Mouse (Mus musculus) monocyte, adult 2 months (primary cell): Measurements from ENCODE around the gene Paqr6.

Experiments
- DNase-seq, 2 experiments: peaks; one replicate each; pipeline ENCODE4 v3.0.0; 2022; ENCODE audit warnings: low spot score in 2 of 2, low read depth in 1 of 2

Gene Paqr6

GRCm38 (mm10) chr3:88409741-88410644 is 45.6 kb downstream of the Paqr6 start, which contains the start of gene Pmf1:
Gene Pmf1, minus strand, starts transcription at chr3:88410331.
- peak; percentile 82 to 90 for DNase-seq

GRCm38 (mm10) chr3:88410645-88411031 is 46.3 kb downstream of the Paqr6 start:
- no peak for DNase-seq

GRCm38 (mm10) chr3:88411681-88412080 is 47.3 kb downstream of the Paqr6 start:
- DNase-seq, result no peak

- no peak for DNase-seq
These were observed 48.3 kb downstream of the Paqr6 start for GRCm38 (mm10) chr3:88412636-88413035.

GRCm38 (mm10) chr3:88415668-88416067 is 51.3 kb downstream of the Paqr6 start:
- DNase-seq, result no peak

GRCm38 (mm10) chr3:88418016-88418415 is 53.6 kb downstream of the Paqr6 start:
- no peak for DNase-seq
